Mouse (Mus musculus): ENCODE measurements around the gene Tmod4. TPM values are rescaled to one million over a fixed set of nuclear protein-coding genes. Genes with fewer than 3 reads are reported as not detected.

The Tmod4 gene
- polyA plus RNA-seq, 1 experiment, result not detected

DNA sequence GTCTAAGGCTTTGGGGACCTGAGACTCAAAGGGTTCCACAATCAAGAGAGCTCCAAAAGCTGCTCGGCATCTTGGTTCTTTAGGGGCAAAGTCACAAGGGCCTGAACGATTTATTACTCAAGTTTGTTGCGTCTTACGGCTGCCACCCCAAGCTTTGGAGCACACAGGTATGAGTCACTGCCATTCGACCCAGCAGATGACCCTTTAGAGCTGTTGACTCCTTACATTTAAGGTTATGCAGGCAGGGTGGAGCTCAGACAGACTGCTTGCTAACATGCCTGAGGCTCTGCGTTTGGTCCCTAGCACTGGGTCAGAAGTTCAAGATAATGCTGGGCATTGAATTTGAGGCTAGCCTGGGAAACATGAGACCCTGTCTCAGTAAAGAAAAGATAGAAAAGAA is 53.3 kb downstream of the Tmod4 start:
- H3K27me3 ChIP-seq (ENCODE audit: control insufficient read depth, insufficient read depth, low read length, poor library complexity, severe bottlenecking), result no peaks in the 10 kb centered on the region
- peak overlapping the region; percentile 30; the same call in 1 of the 2 replicates for H3K9ac ChIP-seq (ENCODE audit: low read depth, poor library complexity, severe bottlenecking)
- H3K4me1 ChIP-seq (ENCODE audit: control insufficient read depth, insufficient read depth, low read length), result peaks cover 4% of the 10 kb centered on the region
- H3K9me3 ChIP-seq (replicated peaks; ENCODE audit: control insufficient read depth, insufficient read depth, low read length, poor library complexity, severe bottlenecking), result no peaks in the 10 kb centered on the region
- TF ChIP-seq EP300 (IDR thresholded peaks at IDR 0.05; ENCODE audit: insufficient read depth, low read depth, low read length) (peak; percentile 72), CTCF (IDR thresholded peaks at IDR 0.05; ENCODE audit: low read depth, low read length) (no peak), POLR2A (IDR thresholded peaks at IDR 0.05; ENCODE audit: insufficient read depth, low read length) (no peak)
- H3K27ac ChIP-seq (ENCODE audit: insufficient read depth, low read length), result peak overlapping the region; percentile 64; the same call in 1 of the 2 replicates
- no peaks in the 10 kb centered on the region for H3K36me3 ChIP-seq (ENCODE audit: control insufficient read depth, insufficient read depth, low read length, poor library complexity, severe bottlenecking)
- H3K4me3 ChIP-seq (ENCODE audit: low read depth, low read length), result no peak overlapping the region

Other genes with a start within 250 kb of the Tmod4 start
- gene Psmb4, start 237.5 kb upstream of the Tmod4 start, polyA plus RNA-seq (2011; ENCODE audit: insufficient read depth, insufficient read length, low read depth, missing spikeins), result 331 and 345 TPM in 2 replicates
- gene Selenbp1, start 191.4 kb upstream of the Tmod4 start, polyA plus RNA-seq (2011; ENCODE audit: insufficient read depth, insufficient read length, low read depth, missing spikeins), result 0.68 and 1.3 TPM in 2 replicates
- 24.8 and 25.1 TPM in 2 replicates for gene Rfx5, start 170.4 kb upstream of the Tmod4 start, polyA plus RNA-seq (2011; ENCODE audit: insufficient read depth, insufficient read length, low read depth, missing spikeins)
- 11.3 and 12.8 TPM in 2 replicates for gene Pi4kb, start 149.7 kb upstream of the Tmod4 start, polyA plus RNA-seq (2011; ENCODE audit: insufficient read depth, insufficient read length, low read depth, missing spikeins)
- 37.7 and 56.5 TPM in 2 replicates for gene Zfp687, start 109.0 kb upstream of the Tmod4 start, polyA plus RNA-seq (2011; ENCODE audit: insufficient read depth, insufficient read length, low read depth, missing spikeins)
- gene Psmd4, start 81.9 kb upstream of the Tmod4 start, polyA plus RNA-seq (2011; ENCODE audit: insufficient read depth, insufficient read length, low read depth, missing spikeins), result 286 and 316 TPM in 2 replicates
- 53.9 and 63.5 TPM in 2 replicates for gene Pip5k1a, start 17.5 kb upstream of the Tmod4 start, polyA plus RNA-seq (2011; ENCODE audit: insufficient read depth, insufficient read length, low read depth, missing spikeins)
- gene Vps72, start 13.5 kb upstream of the Tmod4 start, polyA plus RNA-seq (2011; ENCODE audit: insufficient read depth, insufficient read length, low read depth, missing spikeins), result 78.0 and 83.5 TPM in 2 replicates
- 48.5 and 52.1 TPM in 2 replicates for gene Scnm1, start 9.5 kb downstream of the Tmod4 start, polyA plus RNA-seq (2011; ENCODE audit: insufficient read depth, insufficient read length, low read depth, missing spikeins)
- gene Lysmd1, start 9.6 kb downstream of the Tmod4 start, polyA plus RNA-seq (2011; ENCODE audit: insufficient read depth, insufficient read length, low read depth, missing spikeins), result 4.0 and 5.7 TPM in 2 replicates
- gene Tnfaip8l2, start 17.9 kb downstream of the Tmod4 start, polyA plus RNA-seq (2011; ENCODE audit: insufficient read depth, insufficient read length, low read depth, missing spikeins), result not detected in 2 replicates
- 13.3 and 18.8 TPM in 2 replicates for gene Sema6c, start 36.0 kb downstream of the Tmod4 start, polyA plus RNA-seq (2011; ENCODE audit: insufficient read depth, insufficient read length, low read depth, missing spikeins)
- gene Gabpb2, start 93.4 kb downstream of the Tmod4 start, polyA plus RNA-seq (2011; ENCODE audit: insufficient read depth, insufficient read length, low read depth, missing spikeins), result 39.8 and 49.0 TPM in 2 replicates
- 57.4 and 65.6 TPM in 2 replicates for gene Cdc42se1, start 104.3 kb downstream of the Tmod4 start, polyA plus RNA-seq (2011; ENCODE audit: insufficient read depth, insufficient read length, low read depth, missing spikeins)
- gene Mllt11, start 107.7 kb downstream of the Tmod4 start, polyA plus RNA-seq (2011; ENCODE audit: insufficient read depth, insufficient read length, low read depth, missing spikeins), result 13.1 and 15.5 TPM in 2 replicates
- gene Gm128, start 117.1 kb downstream of the Tmod4 start, polyA plus RNA-seq (2011; ENCODE audit: insufficient read depth, insufficient read length, low read depth, missing spikeins), result 1.2 and 2.1 TPM in 2 replicates
- 4.1 and 4.8 TPM in 2 replicates for gene Bnipl, start 126.7 kb downstream of the Tmod4 start, polyA plus RNA-seq (2011; ENCODE audit: insufficient read depth, insufficient read length, low read depth, missing spikeins)
- gene Mindy1, start 156.9 kb downstream of the Tmod4 start, polyA plus RNA-seq (2011; ENCODE audit: insufficient read depth, insufficient read length, low read depth, missing spikeins), result 43.6 and 48.0 TPM in 2 replicates
- 42.9 and 43.9 TPM in 2 replicates for gene Prune1, start 157.6 kb downstream of the Tmod4 start, polyA plus RNA-seq (2011; ENCODE audit: insufficient read depth, insufficient read length, low read depth, missing spikeins)
- 1.9 and 2.0 TPM in 2 replicates for gene Anxa9, start 182.7 kb downstream of the Tmod4 start, polyA plus RNA-seq (2011; ENCODE audit: insufficient read depth, insufficient read length, low read depth, missing spikeins)
- gene Cers2, start 190.3 kb downstream of the Tmod4 start, polyA plus RNA-seq (2011; ENCODE audit: insufficient read depth, insufficient read length, low read depth, missing spikeins), result 99.9 and 103 TPM in 2 replicates
- gene Setdb1, start 232.7 kb downstream of the Tmod4 start, polyA plus RNA-seq (2011; ENCODE audit: insufficient read depth, insufficient read length, low read depth, missing spikeins), result 67.9 and 73.3 TPM in 2 replicates